8 mouse cellular contexts compared by ENCODE assay signal in the genomic region with DNA sequence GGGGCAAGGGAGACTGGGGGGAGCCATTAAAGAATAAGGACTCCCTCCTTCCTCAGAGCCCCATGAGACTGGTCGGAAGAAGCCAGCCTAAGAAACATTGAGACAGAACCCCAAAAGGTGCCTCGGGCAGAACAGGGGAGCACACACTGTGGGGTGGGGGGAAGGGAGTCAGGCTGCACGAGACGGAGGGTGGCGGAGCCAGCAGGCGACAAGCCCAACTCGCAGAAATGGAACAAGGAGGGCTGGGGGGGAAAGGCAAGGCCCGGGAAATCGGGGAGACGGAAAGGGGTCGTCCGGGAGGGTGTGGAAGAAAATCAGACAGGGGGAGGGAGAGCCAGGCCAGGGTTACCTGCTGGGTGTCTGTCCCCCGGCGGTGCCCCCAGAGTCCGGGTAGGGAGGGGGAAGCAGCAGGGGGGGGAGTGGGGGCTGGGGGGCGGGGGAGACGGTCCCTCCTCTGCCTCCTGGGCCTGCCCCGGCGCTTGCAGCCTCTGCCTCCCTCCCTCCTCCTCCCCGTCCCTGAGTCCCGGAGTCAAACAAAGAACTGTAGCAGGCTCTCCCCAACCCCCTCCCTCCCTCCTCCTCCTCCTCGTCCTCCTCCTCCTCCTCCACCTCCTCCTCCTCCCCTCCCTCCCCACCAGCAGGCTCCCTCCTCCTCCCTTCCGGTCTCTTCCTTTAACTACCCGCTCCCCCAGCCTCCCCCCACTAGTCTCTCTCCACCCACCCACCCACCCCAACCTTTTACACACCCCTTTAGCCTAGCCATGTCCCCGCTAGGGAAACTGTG. TPM values are rescaled to one million over a fixed set of nuclear protein-coding genes. Genes with fewer than 3 reads are reported as not detected.
A peak's percentile ranks its signal among the peaks of the same experiment; 100 is the strongest.
DNase-seq lines count a peak whose midpoint lies in the region; ATAC-seq and TF ChIP-seq lines count a peak whose summit lies in the region.

No protein-coding gene starts in this region.

- peak; percentile 96 for DNase-seq in heart, adult 11 months
- DNase-seq in heart, postnatal 25 days (ENCODE audit: low spot score) = no peak
- DNase-seq in adipocyte (ENCODE audit: low spot score) = peak; percentile 80
- DNase-seq in liver, adult 2 months (ENCODE audit: extremely low read depth, low read depth, low spot score) = peak; percentile 70
- DNase-seq in neural tube, embryonic 11.5 days (ENCODE audit: low spot score) = peak; percentile 81

- WGBS in embryonic facial prominence, embryonic 15.5 days = 1% methylated on average over 17 of the region's 25 CpGs
- WGBS in hindbrain, embryonic 15.5 days = under 1% methylated on average over 11 of the region's 25 CpGs
- WGBS in liver, adult 2 months = 3% methylated on average over 17 of the region's 25 CpGs
- WGBS in neural tube, embryonic 11.5 days = 0% methylated on average over 16 of the region's 25 CpGs

- H3K79me2 ChIP-seq in liver, adult 2 months (ENCODE audit: control insufficient read depth, insufficient read depth, low read length) = no peaks in the 10 kb centered on the region

- peaks cover 1% of the 10 kb centered on the region for H3K27me3 ChIP-seq in embryonic facial prominence, embryonic 15.5 days
- peaks cover 5% of the 10 kb centered on the region; the same call in 1 of the 2 replicates for H3K27me3 ChIP-seq in hindbrain, embryonic 15.5 days
- H3K27me3 ChIP-seq in liver, adult 2 months (ENCODE audit: control insufficient read depth, insufficient read depth, low read length) = no peaks in the 10 kb centered on the region
- peaks cover 4% of the 10 kb centered on the region for H3K27me3 ChIP-seq in neural tube, embryonic 11.5 days (ENCODE audit: control insufficient read depth, insufficient read depth, low read length)

- 0 out of 2 replicates have a peak, but pooled peaks have one; percentile 9 for ATAC-seq in embryonic facial prominence, embryonic 15.5 days (ENCODE audit: insufficient number of reproducible peaks, low FRiP score, low TSS enrichment, low read depth)
- ATAC-seq in hindbrain, embryonic 15.5 days (ENCODE audit: low FRiP score, low read depth) = no peak
- ATAC-seq in neural tube, embryonic 11.5 days (ENCODE audit: insufficient read depth, low FRiP score, low TSS enrichment) = no peak
- ATAC-seq in erythroid progenitor cell, adult 5-6 weeks (replicated peaks; ENCODE audit: low FRiP score, poor library complexity, severe bottlenecking) = no peak

- no peak for TF ChIP-seq CTCF in liver, adult 2 months (IDR thresholded peaks at IDR 0.05; ENCODE audit: low read depth, low read length)

- intact Hi-C loops in heart, postnatal 25 days (cut with DNase I) = no loop called here

- peak overlapping the region; percentile 98 for H3K27ac ChIP-seq in embryonic facial prominence, embryonic 15.5 days (replicated peaks)
- peak overlapping the region; percentile 98 for H3K27ac ChIP-seq in hindbrain, embryonic 15.5 days (replicated peaks)
- peak overlapping the region; percentile 84 for H3K27ac ChIP-seq in liver, adult 2 months (replicated peaks; ENCODE audit: insufficient read depth, low read depth, low read length)
- H3K27ac ChIP-seq in neural tube, embryonic 11.5 days (ENCODE audit: low read depth, low read length) = peak overlapping the region; percentile 100

- peak overlapping the region; percentile 69 for H3K9ac ChIP-seq in embryonic facial prominence, embryonic 15.5 days
- H3K9ac ChIP-seq in hindbrain, embryonic 15.5 days = peak overlapping the region; percentile 86
- H3K9ac ChIP-seq in liver, adult 2 months (ENCODE audit: low read depth, low read length) = peak overlapping the region; percentile 69
- peak overlapping the region; percentile 98 for H3K9ac ChIP-seq in neural tube, embryonic 11.5 days (ENCODE audit: low read length)

- 0 out of 2 replicates have a peak, but pooled peaks have one; percentile 7 for TF ChIP-seq POLR2A in liver, adult 2 months (IDR thresholded peaks at IDR 0.05; ENCODE audit: extremely low read depth, insufficient read depth, low read length)

- no peaks in the 10 kb centered on the region for H3K9me3 ChIP-seq in embryonic facial prominence, embryonic 15.5 days (replicated peaks)
- no peaks in the 10 kb centered on the region for H3K9me3 ChIP-seq in hindbrain, embryonic 15.5 days
- H3K9me3 ChIP-seq in neural tube, embryonic 11.5 days (ENCODE audit: control insufficient read depth, low read length) = no peaks in the 10 kb centered on the region

- peak overlapping the region; percentile 94 for H3K4me2 ChIP-seq in embryonic facial prominence, embryonic 15.5 days (replicated peaks)
- peak overlapping the region; percentile 96 for H3K4me2 ChIP-seq in hindbrain, embryonic 15.5 days
- peak overlapping the region; percentile 97 for H3K4me2 ChIP-seq in neural tube, embryonic 11.5 days (ENCODE audit: low read depth)

- H3K4me1 ChIP-seq in embryonic facial prominence, embryonic 15.5 days = peaks cover 87% of the 10 kb centered on the region
- H3K4me1 ChIP-seq in hindbrain, embryonic 15.5 days (replicated peaks) = peaks cover 79% of the 10 kb centered on the region
- H3K4me1 ChIP-seq in liver, adult 2 months (ENCODE audit: control insufficient read depth, insufficient read depth, low read length) = peaks cover 33% of the 10 kb centered on the region
- peaks cover 58% of the 10 kb centered on the region for H3K4me1 ChIP-seq in neural tube, embryonic 11.5 days (ENCODE audit: control insufficient read depth, insufficient read depth, low read length)

- H3K36me3 ChIP-seq in embryonic facial prominence, embryonic 15.5 days = 0 out of 2 replicates have a peak, but pooled peaks cover 7% of the 10 kb centered on the region
- peaks cover 9% of the 10 kb centered on the region; the same call in 1 of the 2 replicates for H3K36me3 ChIP-seq in hindbrain, embryonic 15.5 days
- no peaks in the 10 kb centered on the region for H3K36me3 ChIP-seq in liver, adult 2 months (ENCODE audit: control insufficient read depth, insufficient read depth, low read length)
- no peaks in the 10 kb centered on the region; the same call in 1 of the 2 replicates for H3K36me3 ChIP-seq in neural tube, embryonic 11.5 days (ENCODE audit: control insufficient read depth, insufficient read depth, low read length)

- peak overlapping the region; percentile 68 for H3K4me3 ChIP-seq in embryonic facial prominence, embryonic 15.5 days (replicated peaks)
- peak overlapping the region; percentile 65 for H3K4me3 ChIP-seq in hindbrain, embryonic 15.5 days
- H3K4me3 ChIP-seq in liver, adult 2 months (ENCODE audit: insufficient read depth, low read depth, low read length) = peak overlapping the region; percentile 72
- H3K4me3 ChIP-seq in neural tube, embryonic 11.5 days (ENCODE audit: low read depth, low read length) = peak overlapping the region; percentile 81

RNA-seq across cellular contexts. Expression of a gene that starts 2.4 kb away (rescaled TPM):
- total RNA-seq in heart, postnatal 25 days (2021) = 10 to 100 TPM; 25.6 to 30.3 TPM
- polyA plus RNA-seq in embryonic facial prominence, embryonic 15.5 days (2015; fragmentation: Nextera tagmentation; extraction: Ambion mirVana) = 35.5 and 37.2 TPM in 2 replicates
- 33.7 and 34.9 TPM in 2 replicates for polyA plus RNA-seq in hindbrain, embryonic 15.5 days (2015; fragmentation: Nextera tagmentation; extraction: Ambion mirVana)
- 1.6 and 2.3 TPM in 2 replicates for total RNA-seq in liver, adult 2 months (2014; rRNA removed)
- 4.2 and 4.6 TPM in 2 replicates for polyA plus RNA-seq in liver, adult 2 months (2012; rRNA removed)
- polyA plus RNA-seq in neural tube, embryonic 11.5 days (2014; fragmentation: Nextera tagmentation; extraction: Ambion mirVana) = 37.9 and 42.0 TPM in 2 replicates
- total RNA-seq in erythroid progenitor cell, adult 5-6 weeks (2015; ENCODE audit: low replicate concordance) = 6.5 and 11.7 TPM in 2 replicates
- total RNA-seq in erythroid progenitor cell, adult 5-6 weeks (2017; ENCODE audit: low replicate concordance) = 0.64 and 1.2 TPM in 2 replicates

RNA-seq across cellular contexts. Expression of a gene that starts 17.8 kb away (rescaled TPM):
- total RNA-seq in heart, postnatal 25 days (2021) = 10 to 100 TPM; 22.5 to 23.7 TPM
- 19.5 and 20.0 TPM in 2 replicates for polyA plus RNA-seq in embryonic facial prominence, embryonic 15.5 days (2015; fragmentation: Nextera tagmentation; extraction: Ambion mirVana)
- polyA plus RNA-seq in hindbrain, embryonic 15.5 days (2015; fragmentation: Nextera tagmentation; extraction: Ambion mirVana) = 6.8 and 7.2 TPM in 2 replicates
- 1.3 and 1.7 TPM in 2 replicates for total RNA-seq in liver, adult 2 months (2014; rRNA removed)
- 6.7 and 8.5 TPM in 2 replicates for polyA plus RNA-seq in liver, adult 2 months (2012; rRNA removed)
- polyA plus RNA-seq in neural tube, embryonic 11.5 days (2014; fragmentation: Nextera tagmentation; extraction: Ambion mirVana) = 13.1 and 17.2 TPM in 2 replicates
- total RNA-seq in erythroid progenitor cell, adult 5-6 weeks (2015; ENCODE audit: low replicate concordance) = not detected in 2 replicates
- total RNA-seq in erythroid progenitor cell, adult 5-6 weeks (2017; ENCODE audit: low replicate concordance) = not detected in 2 replicates

RNA-seq across cellular contexts. Expression of a gene that starts 20.4 kb away (rescaled TPM):
- 10 to 100 TPM; 26.1 to 29.3 TPM for total RNA-seq in heart, postnatal 25 days (2021)
- 32.6 and 40.9 TPM in 2 replicates for polyA plus RNA-seq in embryonic facial prominence, embryonic 15.5 days (2015; fragmentation: Nextera tagmentation; extraction: Ambion mirVana)
- polyA plus RNA-seq in hindbrain, embryonic 15.5 days (2015; fragmentation: Nextera tagmentation; extraction: Ambion mirVana) = 30.6 and 33.5 TPM in 2 replicates
- total RNA-seq in liver, adult 2 months (2014; rRNA removed) = 33.9 and 40.7 TPM in 2 replicates
- 21.1 and 22.1 TPM in 2 replicates for polyA plus RNA-seq in liver, adult 2 months (2012; rRNA removed)
- 44.7 and 48.4 TPM in 2 replicates for polyA plus RNA-seq in neural tube, embryonic 11.5 days (2014; fragmentation: Nextera tagmentation; extraction: Ambion mirVana)
- 8.3 and 11.7 TPM in 2 replicates for total RNA-seq in erythroid progenitor cell, adult 5-6 weeks (2015; ENCODE audit: low replicate concordance)
- total RNA-seq in erythroid progenitor cell, adult 5-6 weeks (2017; ENCODE audit: low replicate concordance) = 25.7 and 32.5 TPM in 2 replicates

RNA-seq across cellular contexts. Expression of a gene that starts 20.6 kb away (rescaled TPM):
- 10 to 100 TPM; 97.5 to 99.2 TPM for total RNA-seq in heart, postnatal 25 days (2021)
- 150 and 158 TPM in 2 replicates for polyA plus RNA-seq in embryonic facial prominence, embryonic 15.5 days (2015; fragmentation: Nextera tagmentation; extraction: Ambion mirVana)
- 109 and 121 TPM in 2 replicates for polyA plus RNA-seq in hindbrain, embryonic 15.5 days (2015; fragmentation: Nextera tagmentation; extraction: Ambion mirVana)
- total RNA-seq in liver, adult 2 months (2014; rRNA removed) = 86.6 and 91.5 TPM in 2 replicates
- 133 and 150 TPM in 2 replicates for polyA plus RNA-seq in liver, adult 2 months (2012; rRNA removed)
- polyA plus RNA-seq in neural tube, embryonic 11.5 days (2014; fragmentation: Nextera tagmentation; extraction: Ambion mirVana) = 125 and 129 TPM in 2 replicates
- 26.8 and 31.7 TPM in 2 replicates for total RNA-seq in erythroid progenitor cell, adult 5-6 weeks (2015; ENCODE audit: low replicate concordance)
- total RNA-seq in erythroid progenitor cell, adult 5-6 weeks (2017; ENCODE audit: low replicate concordance) = 21.6 and 21.9 TPM in 2 replicates

RNA-seq across cellular contexts. Expression of a gene that starts 46.7 kb away (rescaled TPM):
- total RNA-seq in heart, postnatal 25 days (2021) = 10 to 100 TPM; 26.4 to 27.9 TPM
- 88.3 and 91.8 TPM in 2 replicates for polyA plus RNA-seq in embryonic facial prominence, embryonic 15.5 days (2015; fragmentation: Nextera tagmentation; extraction: Ambion mirVana)
- polyA plus RNA-seq in hindbrain, embryonic 15.5 days (2015; fragmentation: Nextera tagmentation; extraction: Ambion mirVana) = 83.5 and 83.7 TPM in 2 replicates
- 45.2 and 57.5 TPM in 2 replicates for total RNA-seq in liver, adult 2 months (2014; rRNA removed)
- 55.2 and 80.2 TPM in 2 replicates for polyA plus RNA-seq in liver, adult 2 months (2012; rRNA removed)
- 57.3 and 60.1 TPM in 2 replicates for polyA plus RNA-seq in neural tube, embryonic 11.5 days (2014; fragmentation: Nextera tagmentation; extraction: Ambion mirVana)
- total RNA-seq in erythroid progenitor cell, adult 5-6 weeks (2015; ENCODE audit: low replicate concordance) = 21.0 and 33.2 TPM in 2 replicates
- total RNA-seq in erythroid progenitor cell, adult 5-6 weeks (2017; ENCODE audit: low replicate concordance) = 18.9 and 19.5 TPM in 2 replicates
